Mouse (Mus musculus) spleen, adult 2 months (tissue): Measurements from ENCODE around the gene Plcb1. TPM values are rescaled to one million over a fixed set of nuclear protein-coding genes. Genes with fewer than 3 reads are reported as not detected.

Source experiments
- DNase-seq, 2 experiments: peaks; one replicate each; pipeline versions ENCODE4 v3.0.0 to v3.0.0-alpha.2; 2012 to 2021; ENCODE audit warnings: low spot score in 2 of 2, low read depth in 1 of 2
- H3K27ac ChIP-seq: fragments of 200-500 bp; 2 replicates; pipeline ENCODE4 v1.5.1; 2012; ENCODE audit warnings: low read length, inconsistent platforms; ENCODE audit not compliant: insufficient read depth
- H3K27me3 ChIP-seq: fragments of 200-500 bp; 2 replicates; pipeline ENCODE4 v1.6.1; 2012; ENCODE audit warnings: mild to moderate bottlenecking, moderate library complexity, low read length, inconsistent platforms; ENCODE audit not compliant: control insufficient read depth, insufficient read depth
- H3K36me3 ChIP-seq: fragments of 200-500 bp; 2 replicates; pipeline ENCODE4 v1.6.1; 2012; ENCODE audit warnings: mild to moderate bottlenecking, low read length, inconsistent platforms; ENCODE audit not compliant: control insufficient read depth, insufficient read depth
- H3K4me1 ChIP-seq: fragments of 200-500 bp; 2 replicates; pipeline ENCODE4 v1.6.1; 2011; ENCODE audit warnings: inconsistent platforms; ENCODE audit not compliant: control insufficient read depth, insufficient read depth, insufficient read length
- H3K4me3 ChIP-seq: fragments of 200-500 bp; 2 replicates; pipeline ENCODE4 v1.5.1; 2011; ENCODE audit warnings: mild to moderate bottlenecking, inconsistent platforms; ENCODE audit not compliant: insufficient read depth, insufficient read length; ENCODE audit errors: extremely low read depth
- CTCF ChIP-seq: fragments of 200-500 bp; IDR thresholded peaks from 2 replicates; pipeline ENCODE4 v1.5.1; 2011; ENCODE audit warnings: mild to moderate bottlenecking, inconsistent platforms; ENCODE audit not compliant: insufficient read depth, insufficient read length, insufficient replicate concordance; ENCODE audit errors: extremely low read depth
- POLR2A ChIP-seq: fragments of 200-500 bp; IDR thresholded peaks from 2 replicates; pipeline ENCODE4 v1.6.1; 2011; ENCODE audit warnings: low read depth, low read length, inconsistent platforms
- WGBS: fragments of 180-500 bp; shearing (Covaris S2); methylation state at CpG from one replicate; pipeline ENCODE4 v1.1.7; 2018; 5-methylcytosine and 5-hydroxymethylcytosine counted together
- polyA plus RNA-seq: library from polyadenylated mRNA; depleted of rRNA; stranded (reverse); fragments of >200 nt; gene quantifications from 2 replicates; pipeline ENCODE4 v1.2.3, GENCODE M21; 2012

Gene Plcb1
- polyA plus RNA-seq, 1 experiment: 0.22 TPM

DNA sequence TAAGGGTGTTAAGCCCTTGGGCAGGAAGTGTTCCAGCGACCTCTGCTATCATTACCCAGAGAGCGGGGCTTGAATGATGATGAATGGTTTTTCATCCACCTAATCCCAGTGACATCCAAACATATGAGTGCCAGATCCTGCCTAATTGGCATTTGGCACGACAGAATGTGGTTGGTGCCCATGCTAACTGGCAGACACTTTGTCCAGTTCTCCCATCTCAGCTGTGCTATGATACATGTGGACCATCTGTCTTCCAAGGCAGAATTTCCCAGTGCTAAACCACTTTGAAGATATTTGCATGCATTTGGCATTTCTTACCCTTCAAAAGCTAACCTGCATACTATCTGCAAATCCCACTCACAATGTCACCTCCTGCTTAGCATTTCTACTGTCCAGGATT lies 492.6 kb downstream of the Plcb1 start:
- Histone ChIP-seq H3K27ac (no peak overlapping the region), H3K36me3 (no peaks in the 10 kb centered on the region), H3K27me3 (no peaks in the 10 kb centered on the region), H3K4me1 (no peaks in the 10 kb centered on the region), H3K4me3 (no peak overlapping the region)
- DNase-seq: no peak
- 59% methylated on average over 3 of the region's 3 CpGs for WGBS
- no peak for TF ChIP-seq CTCF
- no peak for TF ChIP-seq POLR2A

DNA sequence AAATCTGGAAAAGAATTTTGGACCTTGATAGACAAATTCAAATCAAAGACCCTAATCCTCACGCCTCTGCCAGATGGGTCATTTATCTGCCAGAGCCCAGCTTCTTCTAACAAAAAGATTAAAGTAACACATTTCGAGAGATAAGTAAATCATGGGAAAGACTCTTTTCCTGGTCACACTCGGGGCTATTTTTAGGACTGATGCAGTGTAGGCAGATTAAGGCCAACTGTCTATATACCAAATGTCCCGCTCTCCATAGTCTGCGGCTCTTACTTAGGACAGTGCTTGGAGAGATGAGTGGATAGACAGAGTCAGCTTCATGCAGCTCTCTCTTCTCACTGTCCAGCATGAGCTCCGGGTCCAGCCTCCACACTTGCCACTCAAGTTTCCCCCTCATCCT lies 493.2 kb downstream of the Plcb1 start:
- H3K4me1 ChIP-seq: no peaks in the 10 kb centered on the region
- H3K4me3 ChIP-seq: no peak overlapping the region
- 81% methylated on average over 6 of the region's 6 CpGs for WGBS
- TF ChIP-seq CTCF: no peak
- no peak for TF ChIP-seq POLR2A
- H3K27me3 ChIP-seq: no peaks in the 10 kb centered on the region
- H3K36me3 ChIP-seq: no peaks in the 10 kb centered on the region
- no peak for DNase-seq
- no peak overlapping the region for H3K27ac ChIP-seq

DNA sequence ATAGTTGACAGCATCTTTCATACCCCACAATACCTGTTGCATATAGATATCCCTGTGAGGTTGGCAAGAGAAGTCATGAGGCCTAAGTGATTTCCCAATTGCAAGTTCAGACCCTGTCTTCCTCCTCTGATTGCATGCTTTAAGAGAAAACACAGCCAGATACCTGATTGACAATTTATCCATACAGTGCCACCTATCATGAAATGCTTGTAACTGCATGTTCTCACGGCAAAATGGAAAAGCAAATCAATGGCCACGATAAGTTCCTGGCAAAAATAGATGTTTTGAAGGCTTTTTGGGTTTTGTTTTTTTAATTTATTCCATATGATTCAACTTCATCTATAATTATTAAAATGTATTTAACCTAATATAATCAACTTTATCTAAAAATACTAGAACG lies 497.9 kb downstream of the Plcb1 start:
- H3K27me3 ChIP-seq: no peaks in the 10 kb centered on the region
- TF ChIP-seq POLR2A (no peak), CTCF (no peak)
- 51% methylated on average over 3 of the region's 3 CpGs for WGBS
- H3K36me3 ChIP-seq: no peaks in the 10 kb centered on the region
- no peaks in the 10 kb centered on the region for H3K4me1 ChIP-seq
- no peak for DNase-seq
- H3K27ac ChIP-seq: no peak overlapping the region
- no peak overlapping the region for H3K4me3 ChIP-seq

DNA sequence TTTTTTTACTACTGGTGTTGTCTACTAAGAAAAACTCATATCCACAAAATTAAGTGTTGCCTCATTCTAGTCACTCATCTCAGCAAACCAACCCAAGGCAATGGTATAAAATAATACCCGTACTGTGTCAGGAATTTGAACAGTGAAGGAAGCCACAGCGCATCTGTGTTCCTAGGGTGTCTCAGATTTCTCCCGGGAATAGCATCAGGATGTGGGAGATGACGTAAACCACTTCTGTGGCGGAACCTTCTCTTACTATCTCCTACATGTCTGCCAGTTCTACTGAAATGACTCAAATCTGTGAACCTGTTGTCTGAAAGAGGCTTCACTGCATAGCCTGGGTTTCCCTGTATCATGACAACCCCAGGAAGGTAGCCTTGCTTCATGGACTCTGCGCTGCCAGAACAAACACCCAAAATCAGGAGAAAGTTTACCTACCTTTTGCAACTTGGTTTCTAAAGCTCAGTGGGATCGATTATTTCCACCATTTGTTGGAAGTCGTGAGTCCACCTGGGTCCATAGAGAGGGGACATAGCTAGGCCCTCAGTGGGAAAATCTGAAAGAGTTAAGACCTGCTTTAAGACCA lies 510.4 kb downstream of the Plcb1 start:
- DNase-seq: no peak
- no peak overlapping the region for H3K27ac ChIP-seq
- WGBS: 86% methylated on average over 8 of the region's 8 CpGs

DNA sequence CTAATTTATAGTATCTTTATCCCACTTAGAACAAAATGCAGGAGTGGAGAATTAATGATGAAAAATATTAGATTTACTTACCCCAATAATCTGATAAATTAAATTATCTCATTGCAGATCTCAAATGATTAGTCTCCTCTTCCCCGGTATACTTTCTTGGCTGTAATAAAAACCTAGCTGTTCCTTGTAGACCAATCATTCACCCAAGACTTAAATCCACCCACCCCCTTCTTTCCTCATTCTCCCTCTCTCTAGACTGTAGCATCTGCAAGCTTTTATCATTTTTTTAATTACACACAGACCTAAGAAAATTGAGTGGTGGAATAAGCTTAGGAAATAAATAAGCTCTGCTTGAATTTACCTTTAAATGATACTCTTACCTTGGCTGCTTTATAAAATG lies 514.6 kb downstream of the Plcb1 start:
- 96% methylated on average over 1 of the region's 1 CpGs for WGBS
- H3K4me1 ChIP-seq: no peaks in the 10 kb centered on the region
- H3K27ac ChIP-seq: no peak overlapping the region
- no peak for DNase-seq
- no peaks in the 10 kb centered on the region for H3K27me3 ChIP-seq
- H3K36me3 ChIP-seq: no peaks in the 10 kb centered on the region
- no peak overlapping the region for H3K4me3 ChIP-seq
- TF ChIP-seq CTCF: no peak
- no peak for TF ChIP-seq POLR2A

More for the DNA sequence above, 510.4 kb downstream of the Plcb1 start:
- no peak for TF ChIP-seq CTCF
- no peak for TF ChIP-seq POLR2A
- H3K4me3 ChIP-seq: no peak overlapping the region
- no peaks in the 10 kb centered on the region for H3K4me1 ChIP-seq
- H3K36me3 ChIP-seq: no peaks in the 10 kb centered on the region
- H3K27me3 ChIP-seq: no peaks in the 10 kb centered on the region

DNA sequence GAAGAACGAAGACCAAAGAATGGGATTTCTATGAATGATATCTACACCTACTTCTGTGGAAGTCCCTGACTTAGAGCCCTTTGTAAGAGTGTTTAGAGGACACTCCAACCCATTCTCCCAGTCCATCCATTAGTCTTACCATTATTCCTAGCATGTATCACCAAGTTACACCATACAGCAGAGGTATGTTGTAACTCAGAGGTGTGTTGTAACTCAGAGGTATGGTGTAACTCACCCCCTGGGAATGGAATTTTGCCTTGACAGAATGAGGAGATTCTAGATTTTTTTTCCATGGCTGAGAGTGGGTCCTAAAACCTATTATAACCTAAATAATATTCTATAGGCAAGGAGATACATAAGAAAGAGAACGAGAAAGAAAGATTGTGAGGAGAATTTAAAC lies 516.6 kb downstream of the Plcb1 start:
- Histone ChIP-seq H3K4me1 (no peaks in the 10 kb centered on the region), H3K27ac (no peak overlapping the region), H3K27me3 (no peaks in the 10 kb centered on the region), H3K36me3 (no peaks in the 10 kb centered on the region), H3K4me3 (no peak overlapping the region)
- TF ChIP-seq CTCF: no peak
- WGBS: 86% methylated on average over 2 of the region's 2 CpGs
- no peak for DNase-seq

DNA sequence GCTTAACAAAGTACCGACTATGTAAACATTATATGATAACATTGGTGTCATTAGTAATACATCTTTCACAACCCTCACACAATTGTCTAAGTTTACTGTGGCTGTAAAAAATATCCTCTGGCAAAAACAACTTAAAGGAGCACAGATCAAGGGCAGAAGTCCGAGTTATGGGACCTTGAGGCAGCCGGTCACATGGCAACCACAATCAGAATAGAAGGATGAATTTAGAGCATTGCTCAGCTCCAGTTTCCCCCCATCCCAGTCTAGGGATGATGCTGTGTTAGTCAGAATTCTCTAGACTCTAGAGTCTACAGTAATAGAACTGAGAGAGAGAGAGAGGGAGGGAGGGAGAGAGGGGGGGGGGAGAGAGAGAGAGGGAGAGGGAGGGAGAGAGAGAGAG lies 519.3 kb downstream of the Plcb1 start:
- no peak overlapping the region for H3K27ac ChIP-seq
- TF ChIP-seq CTCF (no peak), POLR2A (no peak)
- no peaks in the 10 kb centered on the region for H3K4me1 ChIP-seq
- 84% methylated on average over 3 of the region's 3 CpGs for WGBS
- H3K27me3 ChIP-seq: no peaks in the 10 kb centered on the region
- H3K36me3 ChIP-seq: no peaks in the 10 kb centered on the region
- DNase-seq: no peak
- no peak overlapping the region for H3K4me3 ChIP-seq
